Mouse (Mus musculus) intestine, embryonic 14.5 days (tissue): ENCODE measurements around the gene Igsf9. TPM values are rescaled to one million over a fixed set of nuclear protein-coding genes. Genes with fewer than 3 reads are reported as not detected.
A peak's percentile ranks its signal among the peaks of the same experiment; 100 is the strongest.

Source experiments
- ATAC-seq: fragments of 200-750 bp; cut with Nextera tagmentation; replicated peaks from 2 replicates; pipeline ENCODE4 v1.8.0; 2017; ENCODE audit warnings: low read depth, moderate number of reproducible peaks, moderate TSS enrichment, moderate library complexity; ENCODE audit not compliant: low FRiP score, low TSS enrichment
- DNase-seq: peaks from one replicate; pipeline ENCODE4 v3.0.0-alpha.2; 2018; ENCODE audit warnings: low spot score
- H3K27ac ChIP-seq: fragments of 300-500 bp; sonication (generic); 2 replicates; pipeline ENCODE4 v1.5.1; 2014; ENCODE audit warnings: low read depth, mild to moderate bottlenecking, control low read depth
- H3K27me3 ChIP-seq: fragments of 300-500 bp; sonication (generic); replicated peaks from 2 replicates; pipeline ENCODE4 v1.6.1; 2014; ENCODE audit warnings: low read length, control low read depth; ENCODE audit not compliant: control insufficient read depth, insufficient read depth
- H3K36me3 ChIP-seq: fragments of 300-500 bp; sonication (generic); 2 replicates; pipeline ENCODE4 v1.6.1; 2014; ENCODE audit warnings: low read length, control low read depth; ENCODE audit not compliant: control insufficient read depth, insufficient read depth
- H3K4me1 ChIP-seq: fragments of 300-500 bp; sonication (generic); replicated peaks from 2 replicates; pipeline ENCODE4 v1.6.1; 2014; ENCODE audit warnings: low read length, control low read depth, mixed read lengths; ENCODE audit not compliant: control insufficient read depth, insufficient read depth
- H3K4me2 ChIP-seq: fragments of 300-500 bp; sonication (generic); 2 replicates; pipeline ENCODE4 v1.6.1; 2014; ENCODE audit warnings: low read length
- H3K4me3 ChIP-seq: fragments of 300-500 bp; sonication (generic); 2 replicates; pipeline ENCODE4 v1.5.1; 2014; ENCODE audit warnings: low read depth, low read length, control low read depth, mixed read lengths
- H3K9ac ChIP-seq: fragments of 300-500 bp; sonication (generic); 2 replicates; pipeline ENCODE4 v1.6.1; 2014; ENCODE audit warnings: mild to moderate bottlenecking, low read length
- H3K9me3 ChIP-seq: fragments of 300-500 bp; sonication (generic); 2 replicates; pipeline ENCODE4 v1.6.1; 2016; ENCODE audit warnings: low read length, control low read depth; ENCODE audit not compliant: control insufficient read depth
- WGBS: fragments of 180-500 bp; shearing (Covaris S2); extraction: QIAGEN DNeasy Blood & Tissue Kit; methylation state at CpG from one replicate; pipeline ENCODE4 v1.1.7; 2014; 5-methylcytosine and 5-hydroxymethylcytosine counted together
- polyA plus RNA-seq: library from polyadenylated mRNA; unstranded; fragments of >200 nt; fragmentation: Nextera tagmentation; extraction: Ambion mirVana; gene quantifications from 2 replicates; pipeline ENCODE4 v1.2.1, GENCODE M21; 2014

Igsf9 gene
- polyA plus RNA-seq: 40.9 and 44.3 TPM in 2 replicates

DNA sequence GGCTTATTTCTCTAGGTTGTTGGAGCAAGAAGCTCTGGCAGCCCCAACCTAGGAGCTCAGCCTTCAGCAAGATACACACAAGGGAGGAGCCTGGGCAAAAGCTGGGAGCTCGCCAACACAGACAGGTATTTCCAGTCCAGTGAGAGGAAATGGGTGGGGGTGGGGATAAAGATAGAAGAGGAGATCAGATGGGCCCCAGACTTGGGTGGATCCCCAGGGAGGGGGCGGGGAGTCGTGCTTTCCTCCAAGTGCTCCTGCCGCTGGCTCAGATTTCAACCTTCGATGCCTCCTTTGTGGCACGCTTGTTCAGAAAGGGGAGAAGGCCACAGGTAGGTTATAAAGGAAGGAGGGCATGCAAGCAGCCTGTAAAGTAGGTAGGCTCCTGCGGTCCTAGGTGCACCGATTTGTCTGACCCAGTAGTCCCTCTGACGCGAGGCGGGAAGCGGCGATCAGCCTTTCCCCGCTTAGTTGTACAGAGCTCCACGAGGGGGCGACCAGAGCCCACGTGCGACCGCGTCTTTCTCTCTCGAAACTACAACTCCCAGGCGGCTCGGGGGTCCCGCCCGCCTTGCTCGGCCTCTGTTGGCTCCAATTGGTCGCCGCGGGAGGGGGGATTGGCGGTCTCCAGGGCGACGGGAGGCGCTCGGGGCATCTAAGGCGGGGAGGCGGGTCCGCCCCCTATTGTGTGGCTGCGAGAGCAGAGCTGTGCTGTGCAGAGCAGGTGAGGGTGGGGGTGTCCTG lies at the start of gene Igsf9:
TSS of gene Igsf9 (plus strand) at position 249 of the 741 bp plus-strand sequence.
- DNase-seq (peak; percentile 95), ATAC-seq (peak; percentile 94)
- Histone ChIP-seq H3K27me3 (no peaks in the 10 kb centered on the region), H3K4me2 (peak within 1 kb of the TSS; percentile 77), H3K9me3 (no peaks in the 10 kb centered on the region), H3K27ac (peak within 1 kb of the TSS; percentile 67), H3K4me1 (peaks cover 25% of the 10 kb centered on the region), H3K9ac (peak within 1 kb of the TSS; percentile 51), H3K4me3 (peak within 1 kb of the TSS; percentile 66), H3K36me3 (peaks cover 18% of the 10 kb centered on the region)
- WGBS: under 1% methylated on average over 38 of the region's 38 CpGs

DNA sequence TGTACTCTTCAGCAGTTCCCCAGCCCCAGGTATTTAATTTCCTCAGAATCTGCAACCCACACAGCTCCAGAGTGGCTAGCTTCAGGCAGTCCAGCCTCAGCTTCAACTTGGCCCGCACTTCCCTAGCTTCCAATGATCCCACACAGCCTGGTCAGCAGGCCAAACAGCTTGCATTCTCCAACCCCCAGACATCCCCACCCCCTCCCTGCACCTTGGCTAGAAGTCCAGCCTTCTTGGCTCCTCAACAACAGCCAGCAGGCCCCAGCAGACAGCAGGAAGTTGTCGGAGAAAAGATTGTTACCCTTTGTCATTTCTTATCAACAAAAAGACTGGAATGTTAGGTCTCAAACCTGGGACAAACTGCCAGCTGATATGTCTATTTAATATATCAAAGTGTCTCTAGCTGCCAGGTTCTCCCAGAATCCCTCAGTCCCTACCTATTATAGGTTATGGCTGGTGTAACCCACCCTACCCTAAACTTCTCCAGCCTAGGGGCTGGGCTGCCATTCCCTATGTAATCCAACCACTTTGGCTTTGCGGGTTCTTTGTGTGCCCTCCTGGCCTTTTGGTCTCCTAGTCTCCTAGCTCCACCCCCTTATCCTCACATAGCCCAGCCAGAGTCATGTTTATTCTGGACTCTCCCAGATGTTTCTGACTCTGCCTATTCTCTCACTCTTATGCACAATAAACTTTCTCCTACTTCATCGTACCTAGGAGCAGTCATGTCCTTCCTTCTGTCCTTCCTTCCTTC lies 49.6 kb upstream of the Igsf9 start:
- DNase-seq (no peak), ATAC-seq (no peak; the same call in 1 of the 2 replicates)
- Histone ChIP-seq H3K9me3 (no peaks in the 10 kb centered on the region), H3K4me2 (no peak overlapping the region), H3K4me3 (no peak overlapping the region), H3K27ac (no peak overlapping the region), H3K27me3 (no peaks in the 10 kb centered on the region), H3K36me3 (no peaks in the 10 kb centered on the region), H3K4me1 (peaks cover 23% of the 10 kb centered on the region), H3K9ac (no peak overlapping the region)
- 18% methylated on average over 4 of the region's 4 CpGs for WGBS

DNA sequence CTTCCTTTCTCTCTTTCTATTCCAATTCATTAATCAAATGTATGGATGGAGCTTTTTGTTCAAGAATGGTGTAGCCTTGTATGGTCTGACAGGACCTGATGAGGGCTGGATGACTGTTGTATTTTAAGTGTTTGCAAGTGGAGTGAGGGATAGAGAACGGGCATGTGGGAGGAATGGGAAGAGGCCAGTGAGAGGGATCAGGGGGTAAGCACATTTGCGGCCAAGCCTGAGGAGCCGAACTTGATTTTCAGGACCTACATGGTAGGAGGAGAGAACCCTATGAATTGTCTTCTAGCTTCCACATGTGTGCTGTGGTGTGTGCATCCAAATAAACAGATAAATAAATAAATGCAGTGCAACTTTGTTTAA lies 49.0 kb upstream of the Igsf9 start:
- no peaks in the 10 kb centered on the region for H3K36me3 ChIP-seq
- H3K27ac ChIP-seq: no peak overlapping the region
- 76% methylated on average over 3 of the region's 3 CpGs for WGBS
- H3K4me2 ChIP-seq: no peak overlapping the region
- ATAC-seq (no peak), DNase-seq (no peak)
- no peaks in the 10 kb centered on the region for H3K27me3 ChIP-seq
- no peaks in the 10 kb centered on the region for H3K9me3 ChIP-seq
- peaks cover 23% of the 10 kb centered on the region for H3K4me1 ChIP-seq
- no peak overlapping the region for H3K4me3 ChIP-seq
- H3K9ac ChIP-seq: no peak overlapping the region

DNA sequence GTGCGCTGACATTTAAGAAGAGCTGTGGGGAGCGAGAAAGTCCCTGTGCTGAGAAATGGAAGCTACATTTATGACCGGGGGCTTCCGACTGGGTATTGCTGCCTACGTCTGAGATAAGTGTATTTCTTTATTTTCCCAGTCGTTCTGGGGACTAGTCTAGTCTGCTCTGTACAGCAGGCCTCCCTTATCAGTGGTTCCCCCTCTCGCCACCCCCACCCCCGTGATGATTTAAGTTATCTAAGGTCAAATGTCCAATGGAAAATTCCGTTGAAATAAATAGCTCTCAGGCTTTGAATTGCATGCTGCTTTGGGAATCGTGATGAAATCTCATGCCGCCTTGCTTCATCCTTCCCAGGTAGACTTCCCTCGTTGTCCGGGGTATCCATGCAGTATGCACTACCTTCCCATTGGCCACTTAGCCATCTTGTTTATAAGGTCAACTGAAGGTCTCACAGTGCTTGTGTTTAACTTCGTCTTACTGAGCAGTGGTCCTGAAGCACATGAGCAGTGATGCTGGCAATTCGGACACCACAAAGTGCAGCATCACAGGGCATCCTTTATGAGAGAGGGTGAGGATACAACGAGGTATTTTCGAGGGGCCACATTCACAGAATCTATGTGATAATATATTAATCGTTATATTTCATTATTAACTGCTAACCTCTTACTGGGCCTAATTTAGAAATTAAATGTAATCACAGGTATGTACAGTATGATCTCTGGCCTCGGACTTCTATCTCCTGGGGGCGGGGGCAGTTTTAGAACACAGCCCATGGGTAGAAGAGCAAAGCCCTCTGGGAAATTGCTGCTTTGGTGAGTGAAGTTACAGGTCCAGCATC lies 48.4 kb upstream of the Igsf9 start:
- no peak overlapping the region for H3K4me2 ChIP-seq

DNA sequence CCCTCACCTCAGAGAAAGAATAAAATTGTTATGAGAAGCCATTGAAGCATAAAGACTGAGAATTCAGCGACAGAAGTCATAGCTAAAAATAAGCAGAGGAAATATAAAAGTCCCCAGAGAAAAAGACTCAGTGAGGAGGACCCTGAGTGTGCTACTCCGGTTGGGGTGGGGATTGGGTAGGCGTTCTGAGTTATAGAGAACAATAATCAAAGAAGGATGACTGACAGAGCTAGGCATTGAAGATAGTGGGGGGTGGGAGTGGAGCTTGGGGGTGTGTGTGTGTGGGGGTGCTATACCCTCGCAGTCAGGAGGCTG lies 47.8 kb upstream of the Igsf9 start:
- Histone ChIP-seq H3K4me3 (no peak overlapping the region), H3K4me2 (no peak overlapping the region), H3K36me3 (no peaks in the 10 kb centered on the region), H3K4me1 (peaks cover 23% of the 10 kb centered on the region), H3K9ac (no peak overlapping the region), H3K27ac (no peak overlapping the region), H3K27me3 (no peaks in the 10 kb centered on the region), H3K9me3 (no peaks in the 10 kb centered on the region)
- DNase-seq: no peak
- WGBS: 87% methylated on average over 4 of the region's 4 CpGs
- ATAC-seq: no peak

More for the DNA sequence above, 48.4 kb upstream of the Igsf9 start:
- 59% methylated on average over 20 of the region's 20 CpGs for WGBS
- Histone ChIP-seq H3K4me3 (no peak overlapping the region), H3K9me3 (no peaks in the 10 kb centered on the region), H3K27ac (no peak overlapping the region), H3K36me3 (no peaks in the 10 kb centered on the region), H3K27me3 (no peaks in the 10 kb centered on the region), H3K9ac (no peak overlapping the region), H3K4me1 (peaks cover 23% of the 10 kb centered on the region)
- no peak for ATAC-seq
- no peak for DNase-seq

DNA sequence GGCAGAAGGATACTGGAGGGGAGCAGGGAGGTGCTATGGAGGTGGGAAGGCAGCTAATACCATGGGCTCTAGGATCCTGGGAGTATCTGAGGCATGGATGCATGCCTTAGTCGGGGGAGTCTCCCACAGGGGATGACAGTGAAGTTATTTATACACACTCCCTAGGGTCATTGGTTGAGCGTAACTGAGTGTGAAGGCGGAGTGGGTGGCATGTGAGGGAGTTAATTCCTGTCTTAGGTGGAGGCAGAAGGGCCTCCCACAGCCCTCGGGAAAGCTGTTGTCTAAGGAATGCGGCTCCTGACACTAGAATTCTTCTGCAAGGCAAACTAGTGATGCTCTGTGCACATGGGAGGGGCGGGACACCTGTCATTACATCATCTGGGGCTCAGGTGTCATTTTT lies 44.8 kb upstream of the Igsf9 start:
- Histone ChIP-seq H3K4me3 (no peak overlapping the region), H3K27ac (no peak overlapping the region), H3K9me3 (no peaks in the 10 kb centered on the region), H3K36me3 (no peaks in the 10 kb centered on the region), H3K27me3 (no peaks in the 10 kb centered on the region), H3K4me1 (peaks cover 15% of the 10 kb centered on the region), H3K4me2 (no peak overlapping the region), H3K9ac (no peak overlapping the region)
- DNase-seq (no peak), ATAC-seq (no peak)
- WGBS: 33% methylated on average over 6 of the region's 6 CpGs

DNA sequence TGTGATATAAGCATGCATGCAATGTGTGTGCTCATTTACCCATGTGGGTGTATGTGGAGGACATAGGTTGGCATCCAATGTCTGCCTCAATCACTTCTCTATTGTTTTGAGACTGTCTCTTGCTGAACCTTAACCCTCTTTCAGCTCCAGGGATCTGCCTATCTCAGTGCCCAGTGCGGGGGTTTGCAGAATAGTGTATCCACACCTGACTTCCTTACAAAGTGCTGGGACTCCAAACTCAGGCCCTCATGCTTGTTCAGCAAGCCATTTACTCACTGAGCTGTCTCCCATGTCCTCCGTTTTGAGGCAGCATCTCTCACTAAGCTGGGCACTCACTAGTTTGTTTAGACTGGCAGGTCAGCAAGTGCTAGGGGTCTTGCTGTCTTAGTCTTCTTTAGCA lies 43.0 kb upstream of the Igsf9 start:
- no peak for ATAC-seq
- Histone ChIP-seq H3K27ac (no peak overlapping the region), H3K4me3 (no peak overlapping the region), H3K4me1 (no peaks in the 10 kb centered on the region), H3K4me2 (no peak overlapping the region), H3K9me3 (no peaks in the 10 kb centered on the region), H3K36me3 (no peaks in the 10 kb centered on the region), H3K27me3 (no peaks in the 10 kb centered on the region), H3K9ac (no peak overlapping the region)
- DNase-seq: no peak
- WGBS: 74% methylated on average over 2 of the region's 2 CpGs

DNA sequence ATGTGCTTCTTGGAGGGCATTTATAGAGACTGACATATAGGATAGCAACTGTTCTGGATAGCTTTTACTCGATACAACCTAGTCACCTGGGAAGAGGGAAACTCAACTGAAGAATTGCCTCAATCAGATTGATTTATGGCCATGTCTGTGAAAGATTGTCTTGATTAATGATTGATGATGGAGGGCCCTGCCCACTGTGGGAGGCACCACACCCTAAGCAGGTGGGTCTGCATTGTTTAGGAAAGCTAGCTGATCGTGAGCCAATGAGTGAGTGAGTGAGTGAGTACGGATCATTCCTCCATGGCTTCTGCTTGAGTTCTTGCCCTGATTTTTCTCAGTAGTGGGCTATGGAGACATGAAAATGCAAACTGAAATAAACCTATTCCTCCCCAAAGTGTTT lies 41.1 kb upstream of the Igsf9 start:
- ATAC-seq (0 out of 2 replicates have a peak, but pooled peaks have one; percentile 50), DNase-seq (no peak)
- no peak overlapping the region for H3K27ac ChIP-seq

More for the DNA sequence above, 41.1 kb upstream of the Igsf9 start:
- Histone ChIP-seq H3K4me2 (no peak overlapping the region), H3K4me3 (no peak overlapping the region), H3K27me3 (no peaks in the 10 kb centered on the region), H3K9me3 (no peaks in the 10 kb centered on the region), H3K4me1 (no peaks in the 10 kb centered on the region), H3K36me3 (no peaks in the 10 kb centered on the region), H3K9ac (no peak overlapping the region)
- 72% methylated on average over 3 of the region's 3 CpGs for WGBS
